Mouse (Mus musculus) testis, adult 2 months (tissue): ENCODE measurements around the gene Zbed3.
A peak's percentile ranks its signal among the peaks of the same experiment; 100 is the strongest.

Experiments used
- CTCF ChIP-seq: fragments of 200-500 bp; IDR thresholded peaks from 2 replicates; pipeline ENCODE4 v1.5.1; 2012; ENCODE audit warnings: low read depth, mild to moderate bottlenecking, inconsistent platforms, low read length, moderate library complexity; ENCODE audit not compliant: control insufficient read depth, insufficient read depth, insufficient replicate concordance
- POLR2A ChIP-seq: fragments of 200-500 bp; IDR thresholded peaks from 2 replicates; pipeline ENCODE4 v1.6.1; 2012; ENCODE audit warnings: low read depth, mild to moderate bottlenecking, inconsistent platforms, low read length, moderate library complexity; ENCODE audit not compliant: control insufficient read depth

DNA sequence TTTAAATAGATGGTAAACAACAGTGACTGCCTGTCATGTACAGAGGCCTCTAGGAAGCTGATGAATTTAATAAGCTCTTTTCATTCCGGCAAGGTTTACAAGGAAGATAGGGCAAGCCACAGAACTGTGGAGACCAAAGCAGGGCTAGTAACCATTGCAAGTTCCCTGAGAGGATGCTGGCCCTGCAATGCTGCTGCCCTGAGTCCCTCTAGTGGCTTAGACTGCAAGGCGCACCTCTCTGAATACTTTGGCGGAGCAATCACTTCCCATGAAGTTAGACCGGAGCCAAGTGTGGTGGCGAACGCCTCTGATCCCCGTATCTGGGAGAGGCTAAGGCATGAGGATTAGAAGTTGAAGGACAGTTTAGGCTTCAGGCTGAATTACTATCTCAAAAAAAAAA is 36.4 kb upstream of the Zbed3 start:
- TF ChIP-seq POLR2A (no peak), CTCF (peak; percentile 69; the same call in 1 of the 2 replicates)
